Mouse (Mus musculus) MEL (cell line): ENCODE data around the gene Poll.

Experiments
- CHD1 ChIP-seq: IDR thresholded peaks from 2 replicates; pipeline ENCODE4 v1.6.1; 2012; ENCODE audit warnings: low read depth, mild to moderate bottlenecking, inconsistent platforms, low read length, improper control_type of control experiment
- CHD2 ChIP-seq: IDR thresholded peaks from 2 replicates; pipeline ENCODE4 v1.6.1; 2011; ENCODE audit warnings: low read length, improper control_type of control experiment
- CTCF ChIP-seq, 3 experiments: IDR thresholded peaks in 2 of 3; conservative IDR thresholded peaks in 1 of 3; 2 replicates each; pipeline ENCODE4 v1.5.1; 2011 to 2012; ENCODE audit warnings: low read length in 3 of 3, low read depth in 2 of 3, mild to moderate bottlenecking in 2 of 3, improper control_type of control experiment in 1 of 3, inconsistent platforms in 1 of 3, mixed read lengths in 1 of 3, moderate library complexity in 1 of 3; ENCODE audit not compliant: control insufficient read depth in 1 of 3, insufficient read depth in 1 of 3, poor library complexity in 1 of 3, severe bottlenecking in 1 of 3
- EP300 ChIP-seq, 2 experiments: IDR thresholded peaks; 2 replicates each; pipeline ENCODE4 v1.6.1; 2011; ENCODE audit warnings: improper control_type of control experiment in 2 of 2, low read length in 2 of 2, low read depth in 1 of 2, mild to moderate bottlenecking in 1 of 2
- ETS1 ChIP-seq: IDR thresholded peaks from 2 replicates; pipeline ENCODE4 v1.6.1; 2012; ENCODE audit warnings: low read depth, mild to moderate bottlenecking, inconsistent platforms, low read length, improper control_type of control experiment, moderate library complexity
- NELFE ChIP-seq: IDR thresholded peaks from 2 replicates; pipeline ENCODE4 v1.6.1; 2011; ENCODE audit warnings: low read depth, low read length, improper control_type of control experiment
- POLR2A ChIP-seq, 2 experiments: IDR thresholded peaks; 2 replicates each; pipeline ENCODE4 v1.6.1; 2011 to 2012; ENCODE audit warnings: low read length in 2 of 2, mild to moderate bottlenecking in 2 of 2, control low read depth in 1 of 2, improper control_type of control experiment in 1 of 2, low read depth in 1 of 2, moderate library complexity in 1 of 2; ENCODE audit not compliant: control insufficient read depth in 1 of 2, insufficient read depth in 1 of 2, poor library complexity in 1 of 2
- RAD21 ChIP-seq: IDR thresholded peaks from 2 replicates; pipeline ENCODE4 v1.6.1; 2011; ENCODE audit warnings: mild to moderate bottlenecking, low read depth, low read length, improper control_type of control experiment
- ZNF384 ChIP-seq: IDR thresholded peaks from 2 replicates; pipeline ENCODE4 v1.6.1; 2012; ENCODE audit warnings: low read depth, mild to moderate bottlenecking, inconsistent platforms, low read length, improper control_type of control experiment

DNA sequence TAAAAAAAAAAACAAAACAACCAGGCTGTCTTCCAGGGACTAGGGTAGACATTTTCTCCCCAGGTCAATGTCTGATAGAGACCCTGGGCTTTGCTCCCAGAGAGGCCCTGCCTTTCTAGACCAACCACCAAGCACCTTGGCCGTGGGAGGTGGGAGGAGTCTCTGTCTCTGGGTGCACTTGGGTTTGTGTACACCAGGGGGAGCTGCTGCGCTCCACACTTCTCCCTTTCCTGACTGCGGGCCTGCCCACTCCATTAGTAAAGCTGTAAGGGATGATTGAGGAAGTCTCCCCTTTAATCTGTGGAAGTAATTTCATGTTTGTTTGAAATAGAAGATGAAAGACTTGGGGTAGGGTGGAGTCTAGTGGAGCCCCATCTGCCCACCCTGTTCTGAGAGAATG, 20.9 kb upstream of the Poll start:
- peak; percentile 93 to 99 (median 95) for TF ChIP-seq CTCF (IDR thresholded peaks at IDR 0.05 in 2 of 3, conservative IDR thresholded peaks at IDR 0.05 in 1 of 3; ENCODE audit: control insufficient read depth in 1 of 3, insufficient read depth in 1 of 3, low read depth in 2 of 3, low read length in 3 of 3, poor library complexity in 1 of 3, severe bottlenecking in 1 of 3)
- no peak; the same call in 1 of the 2 replicates for TF ChIP-seq NELFE
- no peak for TF ChIP-seq CHD2
- no peak for TF ChIP-seq POLR2A (IDR thresholded peaks at IDR 0.05; ENCODE audit: control insufficient read depth in 1 of 2, insufficient read depth in 1 of 2, low read depth in 1 of 2, low read length in 2 of 2, poor library complexity in 1 of 2)
- TF ChIP-seq ETS1 = no peak
- TF ChIP-seq ZNF384 = peak; percentile 45; the same call in 1 of the 2 replicates
- TF ChIP-seq CHD1 = no peak
- TF ChIP-seq EP300 (IDR thresholded peaks at IDR 0.05; ENCODE audit: low read depth in 1 of 2, low read length in 2 of 2) = peak in 1 of 2 experiments; percentile 44; a peak in 2 of 4 replicates
- TF ChIP-seq RAD21 = peak; percentile 85
